Mouse (Mus musculus) left cerebral cortex, adult 6 months (tissue): ENCODE results near the gene Padi6. TPM values are rescaled to one million over a fixed set of nuclear protein-coding genes. Genes with fewer than 3 reads are reported as not detected.

ENCODE experiments used
- long read RNA-seq, 2 experiments: library from polyadenylated mRNA; unstranded; transcript quantifications; one replicate each; pipeline ENCODE4 v2.0.0; 2019 to 2020
- polyA plus RNA-seq: library from polyadenylated mRNA; unstranded; fragments of <200 nt; fragmentation: Nextera tagmentation; gene quantifications from 2 replicates; pipeline ENCODE4 v1.2.3, GENCODE M21; 2021

Gene Padi6
- polyA plus RNA-seq, result 0.09 and 0.21 TPM in 2 replicates
- long read RNA-seq, experiment 1, partial matches to known transcripts, result 0 of 1 reads
- long read RNA-seq, experiment 1, other reads (novel, unspliced or antisense), result 1 of 1 reads
- long read RNA-seq, experiment 2, result 0 reads

GRCm38 (mm10) chr4:140742543-140742942, at the start of gene Padi6:
Gene Padi6 (minus strand): TSS chr4:140742643.

DNA sequence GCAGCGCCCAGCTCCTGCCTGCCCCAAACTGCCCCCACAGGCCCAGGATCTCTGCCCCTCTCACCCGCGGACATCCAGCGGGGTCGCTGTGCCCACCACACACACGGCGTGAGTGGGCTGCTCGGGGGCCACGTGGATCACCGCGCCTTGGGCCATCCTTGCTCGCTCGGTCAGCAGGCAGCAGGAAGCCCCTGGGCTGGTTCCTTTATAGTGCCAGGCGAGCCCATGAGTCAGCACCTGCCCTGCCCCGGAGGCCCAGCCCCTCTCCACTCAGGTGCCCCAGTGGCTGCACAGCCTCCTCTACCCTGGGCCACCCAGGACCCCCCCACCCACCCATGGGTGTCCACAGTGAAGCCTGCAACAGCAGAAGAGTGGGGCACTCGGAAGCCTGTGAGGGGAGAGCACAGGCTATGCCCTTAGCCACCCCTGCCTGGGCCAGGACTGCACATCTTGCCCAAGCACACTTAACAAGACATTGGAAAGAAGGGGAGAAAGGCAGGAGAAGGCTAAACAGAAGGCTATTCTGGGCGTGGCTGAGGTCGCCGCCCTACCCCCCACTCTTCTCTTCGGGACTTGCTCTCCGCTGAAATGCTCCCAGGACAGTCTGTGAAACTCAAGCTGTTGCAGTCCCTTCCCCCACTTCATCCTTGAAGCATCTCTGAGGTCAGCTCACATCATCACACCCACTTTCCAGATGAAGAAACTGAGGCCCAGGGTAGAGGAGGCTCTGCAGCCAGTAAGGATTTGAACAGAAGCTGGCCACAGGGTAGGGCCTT, 31.8 kb upstream of the Padi6 start, which contains the start of gene Padi4:
Gene Padi4, minus strand, starts transcription at position 212 of the 776 bp plus-strand sequence.

DNA sequence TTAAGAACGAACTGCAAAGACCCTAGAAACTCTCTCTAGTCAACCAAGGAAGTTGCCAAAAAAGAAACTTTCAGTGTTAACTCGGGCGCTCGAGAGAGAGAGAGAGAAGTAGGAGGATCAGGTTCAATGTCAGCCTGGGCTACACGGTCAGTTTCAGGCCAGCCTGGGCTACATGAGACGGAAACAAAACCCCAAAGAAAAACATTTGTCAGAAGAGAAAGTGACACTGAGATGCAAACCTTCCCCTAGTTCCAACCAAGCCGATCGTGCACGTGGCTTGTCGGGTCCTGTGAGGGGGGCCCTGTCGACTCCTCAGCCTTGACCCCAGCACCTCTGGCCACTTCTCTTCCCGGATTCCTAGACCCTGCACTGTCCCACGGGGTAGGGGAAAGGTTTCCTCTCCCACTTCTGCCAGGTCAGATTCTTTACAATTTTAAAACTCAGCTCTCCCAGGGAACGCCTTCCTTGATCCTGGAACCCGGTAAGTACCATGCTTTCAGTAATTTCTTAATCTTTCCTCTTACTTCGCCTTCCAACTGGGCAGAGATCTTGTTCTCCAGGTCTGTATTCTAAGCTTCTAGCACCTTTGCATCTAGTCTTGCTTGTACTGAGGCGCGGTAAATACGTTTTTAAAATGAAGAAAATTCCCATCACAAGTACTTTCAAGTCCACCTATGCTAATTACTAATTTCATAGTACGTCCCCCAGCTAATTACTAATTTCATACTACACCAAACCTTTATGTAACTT, 42.0 kb downstream of the Padi6 start, which contains the start of gene Rcc2:
Gene Rcc2, plus strand, starts transcription at position 273 of the 750 bp plus-strand sequence.

Other genes starting within 250 kb of the Padi6 start
- gene Arhgef10l, start 76.6 kb downstream of the Padi6 start, polyA plus RNA-seq, result 14.0 and 15.1 TPM in 2 replicates
- 14.5 and 16.7 TPM in 2 replicates for gene Rcc2, start 42.1 kb downstream of the Padi6 start, polyA plus RNA-seq
- 0.20 and 0.29 TPM in 2 replicates for gene Padi4, start 31.6 kb upstream of the Padi6 start, polyA plus RNA-seq
- not detected in 2 replicates for gene Padi3, start 68.0 kb upstream of the Padi6 start, polyA plus RNA-seq
- not detected in 2 replicates for gene Padi1, start 103.1 kb upstream of the Padi6 start, polyA plus RNA-seq
- 5.2 and 6.3 TPM in 2 replicates for gene Padi2, start 163.7 kb upstream of the Padi6 start, polyA plus RNA-seq
- 498 and 587 TPM in 2 replicates for gene Sdhb, start 218.6 kb upstream of the Padi6 start, polyA plus RNA-seq
- gene Atp13a2, start 244.2 kb upstream of the Padi6 start, polyA plus RNA-seq, result 30.7 and 37.4 TPM in 2 replicates